Mouse (Mus musculus) kidney, postnatal 4 days (tissue): ENCODE measurements around the gene Drg1.
A peak's percentile ranks its signal among the peaks of the same experiment; 100 is the strongest.

Experiments
- DNase-seq, 2 experiments: peaks; one replicate each; pipeline ENCODE4 v3.0.0; 2021; ENCODE audit warnings: mixed read lengths in 2 of 2

Gene Drg1

DNA sequence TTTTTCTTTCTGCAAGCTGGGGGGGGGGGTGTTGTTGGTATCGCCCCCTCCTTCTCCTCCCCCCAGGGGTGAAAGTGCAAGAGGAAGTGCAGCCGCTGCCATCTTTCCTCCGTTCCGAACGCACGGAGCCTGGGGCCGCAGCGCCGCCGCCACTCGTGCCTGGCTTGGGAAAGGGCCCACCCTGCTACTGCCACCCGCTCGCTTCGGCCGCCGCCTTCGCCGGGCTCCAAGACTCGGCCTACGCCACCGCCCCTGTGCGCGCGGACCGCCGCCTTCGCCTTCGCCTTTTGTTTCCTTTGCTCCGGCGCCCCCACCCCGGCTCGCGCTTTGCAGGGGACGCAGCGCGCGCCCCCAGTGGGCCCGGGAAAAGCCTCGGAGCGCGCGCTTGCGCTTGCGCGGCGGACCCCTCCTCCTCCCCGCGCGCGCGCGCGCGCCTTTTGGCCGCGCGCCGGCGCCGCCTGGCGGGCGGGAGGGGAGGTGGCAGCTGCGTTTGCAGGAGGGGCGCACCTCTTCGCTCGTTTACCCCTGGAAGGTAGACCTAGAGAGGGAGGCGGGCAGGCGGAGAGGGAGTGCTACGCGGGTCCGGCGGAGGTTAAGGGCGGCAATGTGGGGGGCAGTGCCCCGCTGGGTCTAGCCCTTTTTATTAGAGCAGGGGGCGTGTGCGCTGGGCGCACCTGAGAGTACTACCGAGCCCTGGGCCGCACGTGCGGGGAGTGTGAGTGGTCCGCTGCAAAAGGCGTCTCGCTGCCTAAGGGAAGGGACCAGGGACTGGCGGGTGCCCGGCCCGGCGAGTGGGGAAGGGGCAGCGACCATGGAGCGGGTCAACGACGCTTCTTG lies 23.8 kb upstream of the Drg1 start:
- peak; percentile 88 to 94 for DNase-seq

DNA sequence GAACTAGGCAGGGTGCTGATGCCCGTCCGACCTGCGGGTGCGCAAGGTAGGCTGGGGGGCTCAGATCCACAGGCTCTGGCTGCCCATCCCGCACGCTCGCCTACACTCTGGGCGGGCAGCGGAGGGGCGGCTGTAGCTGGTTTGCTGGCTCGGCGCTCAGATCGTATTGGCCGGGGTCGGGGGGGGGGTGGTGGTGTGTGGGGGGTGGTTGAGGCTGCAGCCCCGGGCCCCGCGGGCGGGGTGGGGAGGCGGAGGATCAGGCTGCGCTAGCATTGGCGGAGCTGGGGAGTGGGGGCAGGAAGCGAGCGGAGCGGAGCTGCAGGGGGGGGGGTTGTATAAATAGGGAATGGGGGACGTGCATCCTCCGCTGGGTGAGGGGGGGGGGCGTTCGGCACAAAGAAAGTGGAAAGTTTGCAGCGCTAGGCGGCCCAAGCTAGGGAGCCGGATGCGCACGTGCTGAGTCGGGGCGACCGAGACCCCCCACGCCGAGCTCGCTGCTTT lies 23.1 kb upstream of the Drg1 start:
- peak; percentile 89 to 94 for DNase-seq

DNA sequence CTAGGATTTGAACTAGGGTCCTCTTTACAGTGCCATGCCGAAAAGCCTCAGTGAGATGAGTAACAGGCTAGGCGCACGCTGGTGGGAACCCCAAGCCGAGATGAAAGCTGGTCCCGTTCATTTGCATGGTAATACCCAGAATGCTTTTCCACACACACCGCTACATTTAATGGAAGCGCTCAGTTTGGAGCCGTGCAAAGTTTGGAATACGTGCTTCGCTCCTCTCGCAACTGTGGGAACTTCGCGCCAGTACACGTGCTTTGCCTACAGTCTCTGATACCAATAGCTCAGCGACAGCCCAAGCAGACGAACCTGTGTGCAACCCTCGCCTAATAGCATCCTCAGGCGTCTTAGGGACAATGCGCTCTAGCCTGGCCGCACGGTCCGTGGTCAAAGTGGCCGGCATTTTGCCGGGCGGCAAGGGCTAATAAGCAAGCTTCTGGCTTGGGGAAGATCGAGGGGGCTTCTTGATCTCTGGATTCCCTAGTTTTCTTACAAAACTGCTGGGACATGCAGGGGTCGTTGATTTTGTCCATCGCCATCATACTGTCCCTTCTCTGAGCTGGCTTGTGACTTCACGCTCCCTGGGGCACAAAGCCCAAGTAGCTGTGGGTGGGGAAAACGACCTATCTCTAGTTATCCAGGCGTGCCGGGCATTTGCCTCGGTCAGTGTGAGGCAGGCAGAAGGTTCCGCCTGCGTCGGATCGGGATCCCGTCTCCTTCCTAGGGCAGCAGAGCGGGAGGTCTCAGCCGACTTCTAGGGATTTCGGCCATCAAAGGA lies 22.5 kb upstream of the Drg1 start, which contains the start of gene Patz1:
Gene Patz1, plus strand, starts transcription at position 354 of the 781 bp plus-strand sequence.
- DNase-seq = peak; percentile 56 to 70

DNA sequence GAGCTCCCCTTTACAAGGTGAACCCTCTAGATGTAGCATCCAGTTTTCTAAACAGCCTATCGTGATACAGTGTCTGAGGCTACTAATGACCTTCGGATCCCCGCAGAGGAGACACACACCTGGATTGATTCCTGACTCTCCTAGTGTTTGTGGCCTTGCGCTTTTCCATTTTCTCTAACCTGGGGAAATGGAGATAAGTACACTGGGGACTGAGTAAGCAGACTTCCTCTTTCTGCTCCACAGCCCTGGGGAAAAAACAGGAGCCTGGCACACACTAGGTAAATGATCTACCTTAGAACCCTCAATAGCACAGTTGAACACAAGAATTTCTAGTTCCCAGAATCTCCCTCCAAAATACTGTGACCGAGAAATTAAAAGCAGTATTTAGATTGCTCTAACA lies 21.7 kb upstream of the Drg1 start:
- DNase-seq = peak in 1 of 2 experiments; percentile 49

DNA sequence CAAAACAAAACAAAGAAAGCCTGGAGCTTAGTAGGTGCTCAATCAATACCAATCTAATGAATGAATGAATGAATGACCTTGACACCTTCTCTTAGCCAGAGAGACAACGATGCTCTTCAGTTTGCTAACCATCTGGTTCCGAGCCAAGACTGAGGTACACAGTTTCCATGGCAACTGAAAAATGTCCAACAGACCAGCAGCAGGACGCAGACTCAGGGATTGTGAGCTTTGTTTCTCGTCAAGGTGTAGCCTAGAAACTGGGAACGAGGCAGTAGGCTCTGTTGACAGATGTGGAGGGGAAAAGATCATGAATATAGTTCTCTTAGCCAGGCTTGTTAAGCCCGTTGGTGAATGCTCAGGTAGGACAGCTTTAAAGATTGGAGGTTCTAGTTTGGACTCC lies 20.9 kb upstream of the Drg1 start:
- DNase-seq = no peak

DNA sequence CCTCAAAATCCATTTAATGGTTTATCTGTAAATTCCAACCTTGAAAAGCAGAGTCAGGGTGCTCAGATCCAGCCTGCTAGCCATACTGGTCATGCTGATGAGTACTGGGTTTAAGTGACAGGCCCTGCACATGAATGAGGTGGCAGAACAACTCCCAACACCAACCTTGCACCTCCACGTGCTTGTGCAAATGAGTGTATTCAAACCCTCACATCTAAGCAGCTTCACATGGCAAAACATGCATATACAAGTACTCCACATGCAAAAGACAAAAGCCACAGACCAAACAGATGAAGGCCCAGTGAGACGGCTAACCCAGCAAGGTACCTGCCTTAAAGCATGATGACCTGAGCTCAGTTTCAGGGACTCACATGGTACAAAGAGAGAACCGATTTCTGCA lies 19.7 kb upstream of the Drg1 start:
- no peak for DNase-seq

DNA sequence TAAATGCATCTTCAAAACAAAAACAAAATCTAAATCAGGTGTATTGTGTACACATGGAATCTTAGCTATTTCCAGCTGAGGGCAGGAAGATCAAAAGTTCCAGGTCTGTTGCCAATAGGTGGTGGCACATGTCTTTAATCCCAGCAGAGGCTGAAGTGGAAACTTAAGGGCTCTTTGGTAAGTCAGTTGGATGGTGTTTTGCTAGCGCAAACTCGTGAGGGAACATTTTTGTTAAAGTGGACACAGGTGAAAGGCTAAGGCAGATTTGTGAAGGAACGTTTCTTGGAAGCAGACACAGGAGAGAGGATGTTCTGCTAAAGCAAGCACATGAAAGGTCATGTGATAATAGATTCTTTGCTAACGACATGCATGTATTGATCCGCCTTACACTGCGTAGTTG lies 17.4 kb upstream of the Drg1 start:
- DNase-seq = no peak

DNA sequence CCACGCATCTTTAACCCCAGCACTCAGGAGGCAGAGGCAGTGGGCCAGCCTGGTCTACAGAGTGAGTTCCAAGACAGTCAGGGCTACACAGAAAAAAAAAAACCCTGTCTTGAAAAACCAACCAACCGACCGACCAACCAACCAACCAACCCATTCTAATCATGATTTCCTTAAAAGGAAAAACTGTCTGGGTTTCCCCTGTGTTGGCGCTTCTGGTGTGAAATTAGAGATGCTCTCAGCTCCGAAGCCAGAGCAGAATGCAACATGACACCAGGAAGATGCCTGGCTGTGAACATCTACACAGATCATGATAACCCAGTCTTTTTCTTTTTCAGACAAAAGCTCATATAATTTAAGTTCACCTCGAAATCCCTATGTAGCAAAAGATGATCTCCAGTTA lies 16.7 kb upstream of the Drg1 start:
- no peak for DNase-seq

DNA sequence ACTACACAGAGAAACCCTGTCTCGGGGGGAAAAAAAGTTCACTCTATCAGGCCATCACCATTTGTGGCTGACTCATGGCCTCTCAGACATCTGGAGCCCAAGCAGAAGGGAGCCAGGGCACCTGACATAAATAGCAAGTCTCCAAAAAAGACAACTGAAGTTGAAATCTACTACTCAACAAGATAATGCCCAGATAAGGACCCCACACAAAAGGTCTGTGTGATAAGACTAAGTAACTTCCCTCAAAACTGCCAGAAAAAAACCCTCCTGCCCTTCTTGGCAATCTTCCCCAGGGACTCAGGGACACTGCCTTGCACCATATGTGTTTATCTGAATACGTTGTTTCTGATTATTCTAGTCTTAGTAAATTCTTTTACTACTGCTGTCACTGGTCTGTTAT lies 13.5 kb upstream of the Drg1 start:
- DNase-seq = no peak

DNA sequence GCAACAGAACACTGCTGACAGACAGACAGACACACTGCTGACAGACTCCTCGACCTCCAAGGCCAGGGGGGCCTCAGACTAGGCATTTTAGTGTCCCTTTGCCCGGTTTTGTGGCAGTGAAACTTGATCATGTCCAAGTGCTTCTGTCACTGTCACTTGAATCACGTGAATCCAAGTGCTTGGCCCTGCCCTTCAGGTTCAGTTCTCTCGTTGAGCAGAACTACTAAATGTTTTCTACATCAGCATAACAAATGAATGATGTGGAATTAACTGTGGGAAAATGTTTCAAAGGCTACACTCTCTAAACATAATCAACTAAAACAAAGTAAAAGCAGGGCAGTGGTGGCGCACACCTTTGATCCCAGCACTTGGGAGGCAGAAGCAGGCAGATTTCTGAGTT lies 12.1 kb upstream of the Drg1 start:
- no peak for DNase-seq

DNA sequence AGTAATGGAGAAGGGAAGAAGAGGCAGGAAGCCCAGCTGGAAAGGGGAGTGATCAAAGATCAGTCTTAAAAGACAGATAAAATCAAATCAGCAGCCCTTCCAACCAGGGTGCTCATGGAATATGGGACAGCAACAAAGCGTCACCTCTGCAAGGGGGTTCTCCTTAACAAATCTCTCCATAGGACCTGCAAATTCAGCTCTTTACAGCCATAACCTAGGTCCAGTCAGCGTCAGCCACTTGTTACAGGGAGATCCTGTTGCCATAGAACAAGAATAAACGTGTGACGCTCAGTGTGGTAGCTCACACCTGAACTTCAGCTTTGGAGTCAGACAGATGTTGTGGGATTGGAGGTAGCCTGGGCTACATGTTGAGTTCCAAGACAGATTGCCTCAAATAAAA lies 3.0 kb upstream of the Drg1 start:
- DNase-seq = no peak

DNA sequence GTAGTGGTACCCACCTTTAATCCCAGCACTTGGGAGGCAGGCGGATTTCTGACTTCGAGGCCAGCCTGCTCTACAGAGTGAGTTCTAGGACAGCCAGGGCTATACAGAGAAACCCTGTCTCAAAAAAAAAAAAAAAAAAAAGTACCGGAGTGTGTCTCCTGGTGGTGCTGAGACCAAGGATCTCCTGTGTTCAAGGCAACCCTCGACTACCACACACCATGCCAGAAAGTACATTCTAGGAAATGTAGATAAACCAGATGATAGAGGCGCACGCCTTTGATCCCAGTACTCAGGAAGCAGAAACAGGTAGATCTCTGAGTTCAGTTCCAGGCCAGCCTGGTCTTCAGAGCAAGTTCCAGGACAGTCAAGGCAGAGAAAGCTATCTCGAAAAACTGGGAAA lies 918 bp upstream of the Drg1 start:
- DNase-seq = peak in 1 of 2 experiments; percentile 8

DNA sequence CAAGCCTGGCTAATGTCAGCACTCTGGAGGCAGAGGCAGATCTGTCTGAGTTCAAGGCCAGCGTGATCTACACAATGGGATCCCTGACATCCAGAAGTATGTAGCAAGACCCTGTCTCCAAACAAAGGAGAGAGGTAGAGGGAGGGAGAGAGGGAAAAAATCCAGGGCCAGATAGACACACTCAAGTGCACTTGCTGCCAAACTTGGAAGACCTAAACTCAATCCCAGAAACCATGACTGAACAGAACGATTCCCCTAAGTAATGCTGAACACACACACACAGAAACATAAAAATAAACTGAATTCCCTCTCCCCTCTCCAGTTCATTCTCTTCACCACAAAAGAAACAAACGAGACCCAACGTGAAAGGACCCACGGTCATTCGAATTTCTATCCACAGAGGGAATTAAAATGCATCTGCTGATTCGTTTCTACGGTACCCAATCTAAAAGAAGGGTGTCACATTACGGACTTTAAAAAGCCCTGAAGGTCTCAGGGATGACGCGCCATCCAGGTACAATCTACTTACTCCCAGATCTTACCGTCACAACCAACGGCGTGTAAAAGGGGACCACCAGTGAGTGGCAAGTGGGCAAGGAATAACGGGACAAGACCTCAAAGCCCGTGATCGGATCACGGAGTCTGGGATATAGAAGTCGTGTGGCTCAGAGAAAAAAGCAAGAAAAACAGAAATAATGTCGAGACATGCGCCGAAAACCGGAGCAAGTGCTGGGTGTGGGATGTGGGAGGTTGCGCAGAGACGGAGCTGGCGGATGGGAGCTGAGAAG lies 730 bp downstream of the Drg1 start:
- DNase-seq = peak in 1 of 2 experiments; percentile 56

DNA sequence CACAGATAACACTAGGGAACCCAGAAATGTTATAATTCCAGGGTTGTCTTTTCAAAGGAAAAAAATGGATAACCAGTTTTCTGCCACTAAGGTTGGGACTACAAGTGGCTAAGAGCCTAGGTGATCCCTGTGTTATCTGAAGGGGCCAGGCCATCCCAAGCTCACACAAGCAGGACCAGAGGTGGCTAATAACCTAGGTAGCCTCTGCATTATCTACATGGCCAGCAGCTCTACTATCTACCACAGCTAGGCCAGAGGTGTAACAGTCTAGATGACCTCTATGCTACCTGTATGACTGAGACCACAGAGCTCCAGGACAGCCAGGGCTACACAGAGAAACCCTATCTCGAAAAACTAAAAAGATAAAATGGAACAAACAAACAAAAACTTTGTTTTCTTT lies 6.7 kb downstream of the Drg1 start:
- DNase-seq = no peak

DNA sequence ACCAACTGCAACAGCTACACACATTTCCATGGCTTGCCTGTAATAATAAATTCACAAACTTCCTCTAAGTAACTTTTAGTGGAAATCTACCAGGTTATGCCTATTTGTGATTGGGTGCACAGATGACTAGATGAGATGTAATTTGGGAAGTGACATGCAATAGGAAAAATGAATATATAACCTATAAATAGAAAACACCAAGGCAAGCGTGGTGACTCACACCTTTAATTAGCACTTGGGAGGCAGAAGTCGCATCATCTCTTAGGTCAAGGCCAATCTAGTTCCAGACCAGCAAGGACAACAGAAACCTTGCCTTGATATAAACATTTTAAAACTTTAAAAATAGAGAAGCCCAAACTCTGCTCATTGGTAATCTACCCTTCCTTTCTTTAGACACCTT lies 18.8 kb downstream of the Drg1 start:
- DNase-seq = no peak

DNA sequence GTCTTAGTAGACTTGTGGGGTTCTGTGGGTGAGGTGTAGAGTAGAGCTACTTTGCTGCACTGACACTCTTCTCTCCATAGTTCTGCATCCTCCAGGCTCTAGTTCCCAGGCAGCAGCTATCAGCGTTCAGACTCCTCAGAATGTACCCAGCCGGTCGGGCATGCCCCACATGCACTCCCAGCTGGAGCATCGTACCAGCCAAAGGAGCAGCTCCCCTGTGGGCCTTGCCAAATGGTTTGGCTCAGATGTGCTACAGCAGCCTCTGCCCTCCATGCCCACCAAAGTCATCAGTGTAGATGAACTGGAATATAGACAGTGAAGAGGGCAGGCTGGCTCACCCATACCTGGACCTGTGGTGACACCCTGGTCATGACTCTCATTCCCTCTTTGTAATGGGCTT lies 22.4 kb downstream of the Drg1 start:
- no peak for DNase-seq

DNA sequence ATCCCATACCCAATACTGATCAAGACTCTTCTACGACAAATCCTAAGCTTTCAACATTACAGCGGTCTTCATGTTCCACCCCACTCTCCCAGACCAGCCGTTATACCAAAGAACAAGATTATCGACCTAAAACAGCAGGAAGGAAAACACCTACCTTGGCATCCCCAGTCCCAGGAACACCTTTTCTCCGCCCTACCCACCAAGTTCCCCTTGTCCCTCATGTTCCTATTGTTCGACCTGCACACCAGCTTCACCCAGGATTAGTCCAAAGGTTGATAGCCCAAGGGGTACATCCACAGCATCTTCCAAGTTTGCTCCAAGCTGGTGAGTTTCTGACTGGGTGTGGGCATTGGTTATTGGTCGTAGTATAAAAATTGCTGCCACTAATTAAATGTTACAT lies 23.8 kb downstream of the Drg1 start:
- no peak for DNase-seq

DNA sequence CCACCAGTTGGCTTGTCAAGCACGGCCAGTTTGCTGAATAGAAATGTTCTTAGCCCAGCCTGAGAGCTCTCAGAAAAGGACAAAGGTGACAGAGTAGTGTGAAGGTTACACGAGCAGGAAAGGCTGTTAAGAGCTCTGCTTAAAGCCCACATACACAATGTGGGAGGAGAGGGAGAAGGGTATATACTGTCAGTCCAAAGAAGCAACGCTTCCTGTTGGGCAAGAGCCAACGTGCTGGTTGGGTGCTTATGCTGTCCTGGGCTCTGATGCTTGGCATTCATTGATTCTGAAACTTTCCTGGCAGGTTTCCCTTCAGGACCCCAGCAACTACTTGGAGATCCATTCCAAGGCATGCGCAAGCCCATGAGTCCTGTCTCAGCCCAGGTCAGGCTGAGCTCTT lies 30.9 kb downstream of the Drg1 start:
- peak in 1 of 2 experiments; percentile 7 for DNase-seq

DNA sequence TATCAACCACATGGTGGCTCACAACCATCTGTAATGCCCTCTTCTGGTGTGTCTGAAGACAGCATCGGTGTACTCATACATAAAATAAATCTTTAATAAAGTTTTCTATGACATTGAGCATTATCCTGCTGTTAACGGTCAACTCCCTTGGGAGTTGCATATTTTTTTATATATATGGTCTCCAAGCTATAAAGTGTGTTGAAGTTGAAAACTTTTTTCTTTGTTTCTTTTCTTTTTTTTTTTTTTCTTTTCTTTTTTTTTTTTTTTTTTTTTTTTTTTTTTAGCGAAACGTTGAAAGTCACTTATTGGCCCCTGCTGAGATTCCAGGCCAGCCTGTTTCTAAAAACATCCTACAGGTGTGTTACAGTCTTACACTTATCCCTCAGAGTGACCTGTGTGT lies 32.5 kb downstream of the Drg1 start:
- DNase-seq = no peak

DNA sequence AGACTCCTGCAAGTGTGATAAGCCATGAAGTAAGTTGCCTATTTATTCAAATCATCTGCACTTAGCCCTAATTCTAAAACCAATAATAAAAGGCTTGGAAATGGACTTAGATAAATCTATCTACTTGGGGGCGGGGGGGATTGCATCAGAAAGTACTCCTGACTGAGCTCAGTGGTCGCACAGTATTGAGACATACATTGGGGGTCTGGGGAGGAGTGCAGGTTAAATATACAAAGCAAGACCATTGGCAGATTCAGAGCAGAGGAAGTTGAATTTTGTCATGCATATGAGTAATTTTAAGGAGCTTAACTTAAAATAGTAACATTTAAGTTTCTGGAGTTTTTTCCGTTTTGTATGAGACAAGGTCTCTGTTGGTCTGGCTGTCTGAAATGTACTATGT lies 34.0 kb downstream of the Drg1 start:
- DNase-seq = no peak

DNA sequence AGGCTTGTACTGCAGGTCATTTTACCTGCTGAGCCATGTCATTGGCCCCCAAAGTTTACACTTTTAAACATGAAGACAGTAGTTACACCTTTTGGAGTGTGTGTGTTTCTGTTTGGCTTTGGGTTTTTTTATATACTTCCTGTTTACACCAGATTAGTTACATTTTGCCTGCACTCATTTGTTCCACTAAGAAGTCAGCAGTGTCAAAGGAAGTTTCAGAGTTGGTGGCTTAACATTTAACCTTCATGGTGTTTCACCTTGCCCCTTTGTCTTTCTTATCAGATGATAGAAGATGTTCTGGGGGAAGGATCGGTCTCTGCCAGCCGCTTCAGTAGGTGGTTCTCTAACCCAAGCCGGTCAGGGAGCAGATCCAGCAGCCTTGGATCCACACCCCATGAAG lies 39.1 kb downstream of the Drg1 start:
- no peak for DNase-seq

DNA sequence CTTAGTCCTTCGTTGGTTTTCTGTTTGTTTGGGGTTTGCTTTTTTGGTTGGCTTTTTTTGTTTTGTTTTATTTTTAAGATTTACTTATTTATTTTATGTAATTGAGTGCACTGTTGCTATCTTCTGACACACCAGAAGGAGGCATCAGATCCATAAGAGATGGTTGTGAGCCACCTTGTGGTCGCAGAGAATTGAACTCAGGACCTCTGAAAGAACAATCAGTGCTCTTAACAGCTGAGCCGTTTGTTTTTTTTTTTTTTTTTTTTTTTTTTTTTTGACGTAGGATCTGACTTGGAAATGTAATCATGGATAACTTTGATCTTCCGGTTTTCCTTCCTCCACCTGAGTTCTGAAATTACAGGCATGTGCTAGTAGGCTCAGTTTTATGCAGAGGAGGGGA lies 43.1 kb downstream of the Drg1 start:
- no peak for DNase-seq

DNA sequence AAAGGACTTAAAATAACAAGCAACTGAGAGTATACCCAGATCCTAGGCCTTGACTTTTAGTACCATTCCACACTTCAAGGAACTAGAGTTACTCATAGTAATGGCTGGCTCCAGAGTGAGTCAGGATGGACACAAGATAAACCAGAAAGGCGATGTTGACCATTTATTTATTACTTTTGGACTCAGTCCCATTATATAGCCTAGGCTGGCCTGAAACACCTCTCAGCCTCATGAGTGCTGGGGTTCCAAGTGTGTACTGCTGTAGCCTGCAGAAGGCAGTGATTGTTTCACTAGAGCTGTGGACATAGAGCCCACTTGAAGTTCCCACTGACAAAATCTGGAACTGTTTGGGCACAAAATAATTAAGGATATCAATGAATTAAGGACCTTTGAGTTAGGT lies 53.7 kb downstream of the Drg1 start:
- no peak for DNase-seq
